ENCODE assay signal across 8 mouse cellular contexts in the genomic region with DNA sequence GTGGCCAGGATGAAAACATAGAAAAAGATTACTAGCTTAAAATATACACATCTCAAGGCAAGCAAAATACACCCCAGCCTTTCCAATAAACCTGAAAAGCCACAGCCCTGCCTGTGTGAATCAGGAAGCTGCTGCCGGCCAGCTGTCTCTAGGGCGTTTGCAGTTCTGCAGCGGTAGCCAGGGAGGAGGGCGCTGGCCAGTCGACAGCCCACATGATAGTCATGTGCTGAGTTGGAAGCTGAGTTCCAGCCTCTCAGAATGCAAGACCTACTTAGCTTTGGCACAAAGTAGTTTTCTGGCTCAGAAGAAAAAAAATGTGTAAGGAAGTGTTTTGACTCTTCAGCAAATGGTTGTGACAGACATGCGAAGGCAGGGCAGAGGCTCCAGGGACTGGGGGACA. TPM values are rescaled to one million over a fixed set of nuclear protein-coding genes. Genes with fewer than 3 reads are reported as not detected.
DNase-seq lines count a peak whose midpoint lies in the region; ATAC-seq and TF ChIP-seq lines count a peak whose summit lies in the region.

No protein-coding gene starts in this region.

- H3K4me1 ChIP-seq in hindbrain, embryonic 16.5 days (ENCODE audit: control insufficient read depth, insufficient read depth, low read depth, low read length) = peaks cover 8% of the 10 kb centered on the region
- H3K4me1 ChIP-seq in hindbrain, embryonic 12.5 days = peaks cover 11% of the 10 kb centered on the region
- H3K4me1 ChIP-seq in hindbrain, postnatal 0 days (ENCODE audit: insufficient read depth, low read length) = 0 out of 2 replicates have a peak, but pooled peaks cover 9% of the 10 kb centered on the region

- 32% methylated on average over 6 of the region's 6 CpGs for WGBS in hindbrain, embryonic 16.5 days
- 49% methylated on average over 6 of the region's 6 CpGs for WGBS in hindbrain, embryonic 12.5 days
- WGBS in hindbrain, postnatal 0 days = 24% methylated on average over 6 of the region's 6 CpGs

- peak; percentile 26 for DNase-seq in c-Kit-positive CD71-negative TER-119-negative erythroid progenitor cells, embryonic 14.5 days (ENCODE audit: low read depth)
- DNase-seq in frontal cortex, postnatal 36 days (ENCODE audit: low spot score in 2 of 2) = peak; percentile 70 to 86
- DNase-seq in hindbrain, postnatal 0 days (ENCODE audit: low spot score) = peak; percentile 80
- peak; percentile 73 for DNase-seq in left cerebral cortex, postnatal 4 days
- DNase-seq in retina, embryonic 14.5 days (ENCODE audit: low spot score) = peak; percentile 28
- DNase-seq in B cell, adult 2 months = no peak

- no peak overlapping the region for H3K9ac ChIP-seq in hindbrain, embryonic 16.5 days (ENCODE audit: low read depth, low read length)
- no peak overlapping the region for H3K9ac ChIP-seq in hindbrain, embryonic 12.5 days
- no peak overlapping the region for H3K9ac ChIP-seq in hindbrain, postnatal 0 days (replicated peaks; ENCODE audit: low read length)

- no peak overlapping the region for H3K4me3 ChIP-seq in hindbrain, embryonic 16.5 days (ENCODE audit: low read length)
- H3K4me3 ChIP-seq in hindbrain, embryonic 12.5 days = no peak overlapping the region
- no peak overlapping the region for H3K4me3 ChIP-seq in hindbrain, postnatal 0 days (ENCODE audit: low read length)

- no peaks in the 10 kb centered on the region for H3K9me3 ChIP-seq in hindbrain, embryonic 16.5 days (ENCODE audit: control insufficient read depth, low read length)
- no peaks in the 10 kb centered on the region for H3K9me3 ChIP-seq in hindbrain, embryonic 12.5 days (replicated peaks)
- no peaks in the 10 kb centered on the region for H3K9me3 ChIP-seq in hindbrain, postnatal 0 days (ENCODE audit: low read length)

- H3K4me2 ChIP-seq in hindbrain, embryonic 16.5 days (ENCODE audit: low read length) = no peak overlapping the region
- no peak overlapping the region for H3K4me2 ChIP-seq in hindbrain, embryonic 12.5 days (replicated peaks)
- H3K4me2 ChIP-seq in hindbrain, postnatal 0 days (ENCODE audit: low read depth, low read length) = 0 out of 2 replicates have a peak overlapping the region, but pooled peaks have one; percentile 11

- no peak for TF ChIP-seq CTCF in hindbrain, postnatal 0 days (IDR thresholded peaks at IDR 0.05; ENCODE audit: low read depth)

- no peaks in the 10 kb centered on the region for H3K36me3 ChIP-seq in hindbrain, embryonic 16.5 days (ENCODE audit: control insufficient read depth, insufficient read depth, low read length)
- 0 out of 2 replicates have a peak, but pooled peaks cover 4% of the 10 kb centered on the region for H3K36me3 ChIP-seq in hindbrain, embryonic 12.5 days
- H3K36me3 ChIP-seq in hindbrain, postnatal 0 days (ENCODE audit: insufficient read depth, low read length) = no peaks in the 10 kb centered on the region; the same call in 1 of the 2 replicates

- intact Hi-C loops in left cerebral cortex, postnatal 4 days (cut with DNase I) = no loop called here

- H3K27ac ChIP-seq in hindbrain, embryonic 16.5 days (ENCODE audit: low read depth, low read length) = no peak overlapping the region
- H3K27ac ChIP-seq in hindbrain, embryonic 12.5 days = no peak overlapping the region
- peak overlapping the region; percentile 45; the same call in 1 of the 2 replicates for H3K27ac ChIP-seq in hindbrain, postnatal 0 days

- ATAC-seq in hindbrain, embryonic 16.5 days = peak; percentile 77
- ATAC-seq in hindbrain, embryonic 12.5 days (ENCODE audit: low FRiP score) = no peak
- peak; percentile 84 for ATAC-seq in hindbrain, postnatal 0 days

- H3K27me3 ChIP-seq in hindbrain, embryonic 16.5 days (replicated peaks; ENCODE audit: control insufficient read depth, insufficient read depth, low read length) = no peaks in the 10 kb centered on the region
- H3K27me3 ChIP-seq in hindbrain, embryonic 12.5 days = no peaks in the 10 kb centered on the region
- H3K27me3 ChIP-seq in hindbrain, postnatal 0 days (ENCODE audit: insufficient read depth, low read length) = no peaks in the 10 kb centered on the region

RNA-seq across cellular contexts. Expression of a gene that starts 11.2 kb away (rescaled TPM):
- polyA plus RNA-seq in hindbrain, embryonic 16.5 days (2015; fragmentation: Nextera tagmentation; extraction: Ambion mirVana) = 54.6 and 59.0 TPM in 2 replicates
- 58.6 and 64.5 TPM in 2 replicates for polyA plus RNA-seq in hindbrain, embryonic 12.5 days (2016; fragmentation: Nextera tagmentation; extraction: Ambion mirVana)
- total RNA-seq in hindbrain, postnatal 0 days (2014; rRNA removed) = 42.2 and 65.0 TPM in 2 replicates
- polyA plus RNA-seq in hindbrain, postnatal 0 days (2015; fragmentation: Nextera tagmentation; extraction: Ambion mirVana) = 45.2 and 48.6 TPM in 2 replicates
- total RNA-seq in left cerebral cortex, postnatal 4 days (2021) = 10 to 100 TPM; 35.9 to 38.8 TPM

Comparison
In these comparisons a context has a peak if more than half of its experiments do, and no peak if none do; other contexts are left out.
1. DNase-seq: peak in c-Kit-positive CD71-negative TER-119-negative erythroid progenitor cells, embryonic 14.5 days (single experiment), frontal cortex, postnatal 36 days (2 of 2), hindbrain, postnatal 0 days (single experiment), left cerebral cortex, postnatal 4 days (single experiment) and retina, embryonic 14.5 days (single experiment); none in B cell, adult 2 months (0 of 2).